Mouse (Mus musculus) hindbrain, embryonic 12.5 days (tissue): Measurements from ENCODE around the gene Sbk3. TPM values are rescaled to one million over a fixed set of nuclear protein-coding genes. Genes with fewer than 3 reads are reported as not detected.

ENCODE experiments used
- ATAC-seq: fragments of 200-750 bp; cut with Nextera tagmentation; 2 replicates; pipeline ENCODE4 v1.8.0; 2017; ENCODE audit warnings: moderate TSS enrichment; ENCODE audit not compliant: low FRiP score
- H3K27ac ChIP-seq: fragments of 300-500 bp; sonication (generic); 2 replicates; pipeline ENCODE4 v1.5.1; 2016; ENCODE audit warnings: mild to moderate bottlenecking
- H3K27me3 ChIP-seq: fragments of 300-500 bp; sonication (generic); 2 replicates; pipeline ENCODE4 v1.6.1; 2016; ENCODE audit warnings: mild to moderate bottlenecking
- H3K36me3 ChIP-seq: fragments of 300-500 bp; sonication (generic); 2 replicates; pipeline ENCODE4 v1.6.1; 2016; ENCODE audit warnings: mild to moderate bottlenecking
- H3K4me1 ChIP-seq: fragments of 300-500 bp; sonication (generic); 2 replicates; pipeline ENCODE4 v1.6.1; 2016
- H3K4me2 ChIP-seq: fragments of 300-500 bp; sonication (generic); replicated peaks from 2 replicates; pipeline ENCODE4 v1.6.1; 2016; ENCODE audit warnings: mild to moderate bottlenecking
- H3K4me3 ChIP-seq: fragments of 300-500 bp; sonication (generic); 2 replicates; pipeline ENCODE4 v1.5.1; 2016; ENCODE audit warnings: mild to moderate bottlenecking
- H3K9ac ChIP-seq: fragments of 300-500 bp; sonication (generic); 2 replicates; pipeline ENCODE4 v1.6.1; 2016; ENCODE audit warnings: mild to moderate bottlenecking, moderate library complexity
- H3K9me3 ChIP-seq: fragments of 300-500 bp; sonication (generic); replicated peaks from 2 replicates; pipeline ENCODE4 v1.6.1; 2016; ENCODE audit warnings: mild to moderate bottlenecking
- WGBS: fragments of 180-500 bp; shearing (Covaris S2); methylation state at CpG from one replicate; pipeline ENCODE4 v1.1.7; 2016; 5-methylcytosine and 5-hydroxymethylcytosine counted together
- polyA plus RNA-seq: library from polyadenylated mRNA; unstranded; fragments of >200 nt; fragmentation: Nextera tagmentation; extraction: Ambion mirVana; gene quantifications from 2 replicates; pipeline ENCODE4 v1.2.1, GENCODE M21; 2016

The Sbk3 gene
- polyA plus RNA-seq, 1 experiment from 2014 or later: 0.19 TPM

DNA sequence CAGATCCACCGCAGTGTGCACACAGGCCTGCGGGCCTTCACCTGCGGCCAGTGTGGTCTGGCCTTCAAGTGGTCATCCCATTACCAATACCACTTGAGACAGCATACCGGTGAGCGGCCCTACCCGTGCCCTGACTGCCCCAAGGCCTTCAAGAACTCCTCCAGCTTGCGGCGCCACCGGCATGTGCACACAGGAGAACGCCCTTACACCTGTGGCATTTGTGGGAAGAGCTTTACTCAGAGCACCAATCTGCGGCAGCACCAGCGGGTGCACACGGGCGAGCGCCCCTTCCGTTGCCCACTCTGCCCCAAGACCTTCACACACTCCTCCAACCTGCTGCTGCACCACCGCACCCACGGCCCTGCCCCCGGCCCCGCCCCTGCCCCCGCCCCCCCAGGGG lies 51.9 kb downstream of the Sbk3 start:
- Histone ChIP-seq H3K27me3 (no peaks in the 10 kb centered on the region), H3K27ac (no peak overlapping the region), H3K36me3 (peaks cover 36% of the 10 kb centered on the region), H3K4me1 (peaks cover 56% of the 10 kb centered on the region), H3K4me2 (no peak overlapping the region), H3K9ac (no peak overlapping the region), H3K9me3 (no peaks in the 10 kb centered on the region), H3K4me3 (no peak overlapping the region)
- 86% methylated on average over 21 of the region's 21 CpGs for WGBS
- no peak for ATAC-seq

- peaks cover 52% of the 10 kb centered on the region for H3K4me1 ChIP-seq
These were observed 52.3 kb downstream of the Sbk3 start for GRCm38 (mm10) chr7:4918681-4919080.

DNA sequence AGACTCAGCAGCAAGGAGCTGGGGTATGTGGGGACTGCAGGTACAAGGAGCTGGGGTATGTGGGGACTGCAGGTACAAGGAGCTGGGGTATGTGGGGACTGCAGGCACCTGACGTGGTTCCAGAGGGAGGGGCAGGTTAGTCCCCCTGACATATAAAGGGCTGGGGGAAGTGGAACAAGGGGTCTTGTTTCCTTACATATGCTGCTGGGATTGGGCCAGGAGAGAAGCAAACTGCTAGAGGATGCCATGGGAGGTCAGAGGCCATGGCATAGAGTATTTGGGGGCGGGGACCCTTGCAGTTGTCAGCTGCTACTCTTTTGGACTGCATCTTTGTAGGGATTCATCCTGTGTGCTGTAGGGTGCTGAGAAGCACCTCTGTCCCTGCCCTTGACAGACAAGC lies 53.5 kb downstream of the Sbk3 start:
- H3K36me3 ChIP-seq: peaks cover 36% of the 10 kb centered on the region
- 100% methylated on average over 2 of the region's 2 CpGs for WGBS
- no peak overlapping the region for H3K4me2 ChIP-seq
- no peaks in the 10 kb centered on the region for H3K27me3 ChIP-seq
- no peaks in the 10 kb centered on the region for H3K9me3 ChIP-seq
- ATAC-seq: no peak
- no peak overlapping the region for H3K9ac ChIP-seq
- peaks cover 40% of the 10 kb centered on the region for H3K4me1 ChIP-seq
- H3K27ac ChIP-seq: no peak overlapping the region
- no peak overlapping the region; the same call in 1 of the 2 replicates for H3K4me3 ChIP-seq

More at GRCm38 (mm10) chr7:4918681-4919080, 52.3 kb downstream of the Sbk3 start:
- no peak overlapping the region for H3K4me3 ChIP-seq
- no peaks in the 10 kb centered on the region for H3K9me3 ChIP-seq
- 90% methylated on average over 15 of the region's 15 CpGs for WGBS
- no peaks in the 10 kb centered on the region for H3K27me3 ChIP-seq
- no peak overlapping the region for H3K9ac ChIP-seq
- no peak overlapping the region for H3K4me2 ChIP-seq
- no peak for ATAC-seq
- H3K36me3 ChIP-seq: peaks cover 36% of the 10 kb centered on the region
- H3K27ac ChIP-seq: no peak overlapping the region

DNA sequence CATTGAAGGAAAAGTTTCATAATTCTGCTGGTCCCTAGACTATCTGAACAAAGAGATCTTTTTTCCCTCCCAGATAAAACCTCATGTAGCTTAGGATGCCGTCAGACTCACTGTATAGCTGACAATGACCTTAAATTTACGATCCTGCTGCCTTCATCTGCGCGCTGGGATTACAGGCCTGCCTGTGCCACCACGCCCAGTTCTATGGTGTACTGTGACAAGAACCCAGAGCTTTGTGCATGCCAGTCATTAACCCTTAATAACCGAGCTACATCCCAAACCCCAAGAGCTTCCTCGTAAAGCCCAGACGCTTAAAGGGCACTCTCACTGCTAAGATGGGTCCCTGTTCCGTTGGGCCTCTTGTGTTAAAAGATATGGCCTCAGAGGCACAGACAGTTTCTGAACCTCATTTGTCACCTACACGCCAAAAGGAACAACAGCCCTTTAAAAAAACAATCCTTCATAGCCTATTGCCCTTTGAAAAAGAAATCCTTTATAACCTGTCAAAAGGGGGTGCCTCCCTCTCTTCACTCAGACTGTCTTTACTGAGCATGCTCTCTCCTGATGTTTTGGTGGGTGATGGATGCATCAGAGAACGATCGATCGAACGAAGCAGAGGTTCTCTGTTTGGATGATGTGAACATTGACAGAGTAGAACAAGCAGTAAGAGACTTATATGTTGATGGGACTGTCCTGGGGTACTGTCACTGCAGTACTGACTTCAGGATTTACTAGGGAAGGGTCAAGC lies 55.1 kb downstream of the Sbk3 start:
- WGBS: 18% methylated on average over 14 of the region's 14 CpGs
- H3K4me2 ChIP-seq: peak overlapping the region; percentile 80
- H3K27ac ChIP-seq: peak overlapping the region; percentile 98
- H3K9ac ChIP-seq: peak overlapping the region; percentile 88
- peak overlapping the region; percentile 70 for H3K4me3 ChIP-seq
- peaks cover 23% of the 10 kb centered on the region for H3K4me1 ChIP-seq
- ATAC-seq: peak; percentile 31
- H3K27me3 ChIP-seq: no peaks in the 10 kb centered on the region
- H3K36me3 ChIP-seq: peaks cover 34% of the 10 kb centered on the region
- no peaks in the 10 kb centered on the region for H3K9me3 ChIP-seq

Other genes with a start within 250 kb of the Sbk3 start
- 0.26 and 0.48 TPM in 2 replicates for gene Tmem150b, start 245.9 kb downstream of the Sbk3 start, polyA plus RNA-seq
- gene Kmt5c, start 231.1 kb downstream of the Sbk3 start, polyA plus RNA-seq: 87.5 and 91.5 TPM in 2 replicates
- gene Cox6b2, start 218.1 kb downstream of the Sbk3 start, polyA plus RNA-seq: 37.6 and 39.8 TPM in 2 replicates
- gene Fam71e2, start 199.9 kb downstream of the Sbk3 start, polyA plus RNA-seq: not detected in 2 replicates
- gene Il11, start 188.3 kb downstream of the Sbk3 start, polyA plus RNA-seq: 0.34 TPM in 1 of 2 replicates, not detected in the other
- not detected in 2 replicates for gene Tmem190, start 188.2 kb downstream of the Sbk3 start, polyA plus RNA-seq
- gene Tmem238, start 181.5 kb downstream of the Sbk3 start, polyA plus RNA-seq: 2.9 and 4.0 TPM in 2 replicates
- gene Rpl28, start 178.3 kb downstream of the Sbk3 start, polyA plus RNA-seq: 290 and 306 TPM in 2 replicates
- 331 and 348 TPM in 2 replicates for gene Ube2s, start 158.6 kb downstream of the Sbk3 start, polyA plus RNA-seq
- 5.3 and 6.7 TPM in 2 replicates for gene Shisa7, start 126.5 kb downstream of the Sbk3 start, polyA plus RNA-seq
- 5.1 and 7.0 TPM in 2 replicates for gene Isoc2b, start 100.9 kb downstream of the Sbk3 start, polyA plus RNA-seq
- gene Isoc2a, start 94.0 kb downstream of the Sbk3 start, polyA plus RNA-seq: 0.88 and 1.2 TPM in 2 replicates
- gene Gm36210, start 64.7 kb downstream of the Sbk3 start, polyA plus RNA-seq: not detected in 2 replicates
- 4.3 and 4.8 TPM in 2 replicates for gene Zfp628, start 56.0 kb downstream of the Sbk3 start, polyA plus RNA-seq
- 12.3 and 14.3 TPM in 2 replicates for gene Nat14, start 49.1 kb downstream of the Sbk3 start, polyA plus RNA-seq
- gene Ssc5d, start 45.4 kb downstream of the Sbk3 start, polyA plus RNA-seq: 1.6 and 2.2 TPM in 2 replicates
- gene Sbk2, start 6.8 kb downstream of the Sbk3 start, polyA plus RNA-seq: not detected in 2 replicates
- gene Zfp579, start 25.0 kb upstream of the Sbk3 start, polyA plus RNA-seq: 57.8 and 61.4 TPM in 2 replicates
- gene Zfp524, start 43.2 kb upstream of the Sbk3 start, polyA plus RNA-seq: 8.5 and 9.1 TPM in 2 replicates
- 59.6 and 60.1 TPM in 2 replicates for gene Fiz1, start 43.5 kb upstream of the Sbk3 start, polyA plus RNA-seq
- 0.32 TPM in 1 of 2 replicates, not detected in the other for gene Gm44973, start 44.3 kb upstream of the Sbk3 start, polyA plus RNA-seq
- gene Zfp865, start 49.2 kb upstream of the Sbk3 start, polyA plus RNA-seq: 9.0 and 9.3 TPM in 2 replicates
- 17.4 and 19.9 TPM in 2 replicates for gene Ccdc106, start 49.4 kb upstream of the Sbk3 start, polyA plus RNA-seq
- 0.44 TPM in 1 of 2 replicates, not detected in the other for gene 4632433K11Rik, start 63.0 kb upstream of the Sbk3 start, polyA plus RNA-seq
- 6.1 and 6.9 TPM in 2 replicates for gene Zfp784, start 67.3 kb upstream of the Sbk3 start, polyA plus RNA-seq
- gene Zfp580, start 80.4 kb upstream of the Sbk3 start, polyA plus RNA-seq: 45.4 and 51.8 TPM in 2 replicates
- 136 and 138 TPM in 2 replicates for gene U2af2, start 91.0 kb upstream of the Sbk3 start, polyA plus RNA-seq
- gene Epn1, start 109.1 kb upstream of the Sbk3 start, polyA plus RNA-seq: 74.5 and 79.6 TPM in 2 replicates
- not detected in 2 replicates for gene Rfpl4, start 145.8 kb upstream of the Sbk3 start, polyA plus RNA-seq
- 0.31 and 0.41 TPM in 2 replicates for gene Rasl2-9, start 154.8 kb upstream of the Sbk3 start, polyA plus RNA-seq
- gene Vmn1r55, start 178.5 kb upstream of the Sbk3 start, polyA plus RNA-seq: not detected in 2 replicates
- gene Vmn1r56, start 225.6 kb upstream of the Sbk3 start, polyA plus RNA-seq: not detected in 2 replicates
- gene Vmn1r57, start 247.3 kb upstream of the Sbk3 start, polyA plus RNA-seq: not detected in 2 replicates